In the genomic region with DNA sequence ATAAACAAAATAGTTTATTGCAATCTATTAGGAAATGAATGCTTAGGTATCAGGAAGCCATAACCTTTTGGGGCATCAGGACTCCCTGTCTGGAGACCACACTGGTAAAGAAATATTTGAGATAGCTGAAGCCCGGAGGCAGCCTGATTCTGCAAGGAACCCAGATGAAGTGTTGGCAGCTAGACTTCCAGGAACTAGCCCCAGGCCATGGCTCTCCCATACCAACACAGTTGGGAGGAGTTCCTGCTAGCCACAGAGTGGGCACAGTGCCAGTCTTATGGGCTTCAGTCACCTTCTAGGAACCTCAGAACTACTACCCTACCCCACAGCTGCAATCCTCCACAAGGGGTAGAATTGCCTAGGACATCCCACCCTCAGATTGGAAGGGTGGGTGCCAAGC, we compare ENCODE assay signal across 14 mouse cellular contexts. TPM values are rescaled to one million over a fixed set of nuclear protein-coding genes. Genes with fewer than 3 reads are reported as not detected.
DNase-seq lines count a peak whose midpoint lies in the region; ATAC-seq and TF ChIP-seq lines count a peak whose summit lies in the region.
"Had no signal": no experiment of that assay in that cellular context is flagged by ENCODE, and none has a peak within 500 bp of the region (broad histone marks: within the 10 kb centered on the region; RNA-seq: fewer than 3 reads in every experiment).

No protein-coding gene starts in this region.

- no peak for TF ChIP-seq CTCF in lung, adult 2 months (IDR thresholded peaks at IDR 0.05; ENCODE audit: insufficient read depth, low read length)

- no peak overlapping the region for H3K4me2 ChIP-seq in midbrain, embryonic 13.5 days (replicated peaks)
- H3K4me2 ChIP-seq: heart, embryonic 11.5 days; hindbrain, embryonic 15.5 days had no signal

- peak; percentile 56 for DNase-seq in lung, postnatal 36 days
- DNase-seq in lung, adult 2 months = no peak
- peak; percentile 53 for DNase-seq in adipocyte (ENCODE audit: low spot score)
- peak; percentile 53 to 62 for DNase-seq in kidney, postnatal 25 days
- DNase-seq in urinary bladder, postnatal 25 days (ENCODE audit: low spot score) = no peak
- DNase-seq: right cerebral cortex, postnatal 25 days had no signal

- H3K27ac ChIP-seq in macrophage = peak overlapping the region; percentile 32
- H3K27ac ChIP-seq in midbrain, embryonic 13.5 days = no peak overlapping the region
- H3K27ac ChIP-seq: hindbrain, embryonic 15.5 days; layer of hippocampus, adult 2 months; stomach, postnatal 0 days had no signal

- peaks cover 9% of the 10 kb centered on the region; the same call in 1 of the 2 replicates for H3K27me3 ChIP-seq in midbrain, embryonic 13.5 days
- H3K27me3 ChIP-seq: hindbrain, embryonic 15.5 days had no signal

- no peak for ATAC-seq in midbrain, embryonic 13.5 days

- TF ChIP-seq POLR2A in lung, adult 2 months (IDR thresholded peaks at IDR 0.05; ENCODE audit: borderline replicate concordance, extremely low read depth, low read depth, low read length) = no peak

- no peaks in the 10 kb centered on the region for H3K36me3 ChIP-seq in macrophage (ENCODE audit: inconsistent target)
- H3K36me3 ChIP-seq in midbrain, embryonic 13.5 days = no peaks in the 10 kb centered on the region
- H3K36me3 ChIP-seq: hindbrain, embryonic 15.5 days had no signal

- no peaks in the 10 kb centered on the region for H3K9me3 ChIP-seq in midbrain, embryonic 13.5 days
- H3K9me3 ChIP-seq: hindbrain, embryonic 15.5 days had no signal

- peaks cover 17% of the 10 kb centered on the region for H3K4me1 ChIP-seq in lung, adult 2 months (ENCODE audit: control insufficient read depth, insufficient read depth, low read length)
- peaks cover 12% of the 10 kb centered on the region for H3K4me1 ChIP-seq in midbrain, embryonic 13.5 days (replicated peaks)

- H3K79me2 ChIP-seq in macrophage (ENCODE audit: inconsistent target) = no peaks in the 10 kb centered on the region

- H3K9ac ChIP-seq in midbrain, embryonic 13.5 days (replicated peaks) = no peak overlapping the region
- H3K9ac ChIP-seq: hindbrain, embryonic 15.5 days had no signal

- 12% methylated on average over 1 of the region's 1 CpGs for WGBS in lung, adult 2 months
- 0% methylated on average over 1 of the region's 1 CpGs for WGBS in macrophage (ENCODE audit: missing documents)
- 86% methylated on average over 1 of the region's 1 CpGs for WGBS in midbrain, embryonic 13.5 days

- H3K4me3 ChIP-seq in lung, adult 2 months (replicated peaks; ENCODE audit: extremely low read depth, low read depth, low read length) = no peak overlapping the region
- peak overlapping the region; percentile 4; the same call in 1 of the 2 replicates for H3K4me3 ChIP-seq in macrophage (ENCODE audit: inconsistent target)
- H3K4me3 ChIP-seq in midbrain, embryonic 13.5 days (replicated peaks) = no peak overlapping the region
- H3K4me3 ChIP-seq: hindbrain, embryonic 15.5 days; layer of hippocampus, adult 2 months had no signal

RNA-seq across cellular contexts. Expression of gene Nfe2, which starts 1.8 kb away (rescaled TPM):
- polyA plus RNA-seq in lung, adult 2 months (2012; rRNA removed) = 7.7 and 14.1 TPM in 2 replicates
- 1 to 10 TPM in 9 of 26 experiments, under 1 TPM in 8, not detected in 9; 0.39 to 2.6 (median 1.2) TPM for total RNA-seq in macrophage (2018; cell fraction: chromatin; rRNA removed)
- 1 to 10 TPM in 20 of 26 experiments, under 1 TPM in 6; 0.56 to 2.4 (median 1.7) TPM for total RNA-seq in macrophage (2018; cell fraction: cytosol; rRNA removed)
- 1 to 10 TPM in 12 of 26 experiments, under 1 TPM in 10, not detected in 4; 0.36 to 4.0 (median 1.0) TPM for total RNA-seq in macrophage (2018; cell fraction: nucleus; rRNA removed)
- 0.79 to 3.5 TPM (median 1.8 TPM) in 3 replicates for polyA plus RNA-seq in macrophage (2018)
- 0.75 and 0.82 TPM in 2 replicates for polyA plus RNA-seq in midbrain, embryonic 13.5 days (2015; fragmentation: Nextera tagmentation; extraction: Ambion mirVana)
- total RNA-seq: gastrocnemius, adult 18-20 months; layer of hippocampus, adult 2 months; left cerebral cortex, postnatal 10 days had no signal

RNA-seq across cellular contexts. Expression of gene Copz1, which starts 12.5 kb away (rescaled TPM):
- 55.1 and 86.2 TPM in 2 replicates for polyA plus RNA-seq in lung, adult 2 months (2012; rRNA removed)
- 10 to 100 TPM; 15.7 to 68.2 (median 42.7) TPM for total RNA-seq in macrophage (2018; cell fraction: chromatin; rRNA removed)
- total RNA-seq in macrophage (2018; cell fraction: cytosol; rRNA removed) = 100 to 1,000 TPM; 109 to 211 (median 159) TPM
- total RNA-seq in macrophage (2018; cell fraction: nucleus; rRNA removed) = 100 to 1,000 TPM in 7 of 26 experiments, 10 to 100 TPM in 19; 29.9 to 123 (median 77.5) TPM
- 123 to 145 TPM (median 136 TPM) in 3 replicates for polyA plus RNA-seq in macrophage (2018)
- 218 and 221 TPM in 2 replicates for polyA plus RNA-seq in midbrain, embryonic 13.5 days (2015; fragmentation: Nextera tagmentation; extraction: Ambion mirVana)

RNA-seq across cellular contexts. Expression of gene Hnrnpa1, which starts 19.8 kb away (rescaled TPM):
- 49.1 and 93.5 TPM in 2 replicates for polyA plus RNA-seq in lung, adult 2 months (2012; rRNA removed)
- total RNA-seq in macrophage (2018; cell fraction: chromatin; rRNA removed) = 100 to 1,000 TPM; 214 to 454 (median 309) TPM
- 100 to 1,000 TPM; 112 to 192 (median 143) TPM for total RNA-seq in macrophage (2018; cell fraction: cytosol; rRNA removed)
- total RNA-seq in macrophage (2018; cell fraction: nucleus; rRNA removed) = 100 to 1,000 TPM; 161 to 400 (median 204) TPM
- polyA plus RNA-seq in macrophage (2018) = 108 to 322 TPM (median 228 TPM) in 3 replicates
- polyA plus RNA-seq in midbrain, embryonic 13.5 days (2015; fragmentation: Nextera tagmentation; extraction: Ambion mirVana) = 1,022 and 1,113 TPM in 2 replicates

RNA-seq across cellular contexts. Expression of gene Cbx5, which starts 20.4 kb away (rescaled TPM):
- polyA plus RNA-seq in lung, adult 2 months (2012; rRNA removed) = 12.2 and 20.0 TPM in 2 replicates
- total RNA-seq in macrophage (2018; cell fraction: chromatin; rRNA removed) = 10 to 100 TPM in 25 of 26 experiments, 1 to 10 TPM in 1; 5.4 to 66.2 (median 36.0) TPM
- 10 to 100 TPM; 12.8 to 24.5 (median 20.3) TPM for total RNA-seq in macrophage (2018; cell fraction: cytosol; rRNA removed)
- total RNA-seq in macrophage (2018; cell fraction: nucleus; rRNA removed) = 10 to 100 TPM; 13.3 to 77.7 (median 32.1) TPM
- 12.1 to 27.7 TPM (median 15.0 TPM) in 3 replicates for polyA plus RNA-seq in macrophage (2018)
- polyA plus RNA-seq in midbrain, embryonic 13.5 days (2015; fragmentation: Nextera tagmentation; extraction: Ambion mirVana) = 146 and 164 TPM in 2 replicates

RNA-seq across cellular contexts. Expression of gene Gpr84, which starts 50.4 kb away (rescaled TPM):
- 0.08 and 0.22 TPM in 2 replicates for polyA plus RNA-seq in lung, adult 2 months (2012; rRNA removed)
- 10 to 100 TPM in 3 of 26 experiments, 1 to 10 TPM in 20, under 1 TPM in 2, not detected in 1; 0.55 to 12.0 (median 5.2) TPM for total RNA-seq in macrophage (2018; cell fraction: chromatin; rRNA removed)
- total RNA-seq in macrophage (2018; cell fraction: cytosol; rRNA removed) = 10 to 100 TPM in 20 of 26 experiments, 1 to 10 TPM in 6; 1.4 to 72.5 (median 17.4) TPM
- total RNA-seq in macrophage (2018; cell fraction: nucleus; rRNA removed) = 10 to 100 TPM in 23 of 26 experiments, 1 to 10 TPM in 2, not detected in 1; 3.5 to 71.3 (median 23.9) TPM
- 0.93 to 14.5 TPM (median 3.7 TPM) in 3 replicates for polyA plus RNA-seq in macrophage (2018)
- polyA plus RNA-seq in midbrain, embryonic 13.5 days (2015; fragmentation: Nextera tagmentation; extraction: Ambion mirVana) = 0.18 and 0.94 TPM in 2 replicates
- total RNA-seq: gastrocnemius, adult 18-20 months had no signal

Comparison
In these comparisons a context has a peak if more than half of its experiments do, and no peak if none do; other contexts are left out.
1. DNase-seq: peak in lung, postnatal 36 days (single experiment), adipocyte (single experiment) and kidney, postnatal 25 days (2 of 2); none in lung, adult 2 months (single experiment) and urinary bladder, postnatal 25 days (single experiment).